Mouse (Mus musculus): ENCODE measurements around the gene Zfp593.

Gene Zfp593

DNA sequence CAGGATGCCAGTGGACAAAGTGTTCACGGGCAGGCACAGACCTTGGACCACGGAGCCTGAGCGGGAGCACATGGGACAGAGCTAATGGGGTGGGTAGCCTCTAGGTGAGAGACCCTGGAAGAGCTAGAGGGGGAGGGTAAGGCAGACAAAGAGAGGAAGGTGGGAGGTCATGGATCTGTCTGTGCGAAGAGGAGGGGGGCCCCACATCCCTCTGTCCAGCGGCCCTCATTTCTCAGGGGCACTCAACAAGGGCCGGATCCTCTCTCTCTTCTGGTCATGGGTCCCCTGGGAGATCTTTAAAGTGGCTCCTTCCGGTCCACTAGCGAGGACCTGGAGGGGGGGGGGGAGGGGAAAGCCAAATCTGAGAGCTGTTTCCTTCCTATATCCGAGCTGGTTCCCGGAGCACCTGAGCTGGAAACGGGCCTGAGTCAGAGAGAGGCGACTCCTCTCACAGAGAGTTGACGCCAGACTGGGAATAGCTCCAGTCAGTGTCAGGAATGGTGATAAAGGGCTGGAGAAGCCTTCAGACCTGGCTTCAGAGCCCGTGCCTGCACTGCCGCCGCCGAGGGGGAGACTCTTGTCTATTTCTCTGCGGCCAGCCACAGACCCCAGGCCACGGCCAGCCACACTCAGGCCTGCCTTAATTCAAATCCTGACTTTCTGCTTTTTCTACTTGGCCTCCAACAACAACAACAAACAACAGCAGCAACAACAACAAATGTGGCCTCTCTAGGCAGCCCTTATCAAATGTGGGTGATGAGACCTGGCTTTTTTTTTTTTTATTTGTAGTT lies 11.2 kb upstream of the Zfp593 start:
- DNase-seq (ENCODE audit: low read depth, low spot score), result no peak

DNA sequence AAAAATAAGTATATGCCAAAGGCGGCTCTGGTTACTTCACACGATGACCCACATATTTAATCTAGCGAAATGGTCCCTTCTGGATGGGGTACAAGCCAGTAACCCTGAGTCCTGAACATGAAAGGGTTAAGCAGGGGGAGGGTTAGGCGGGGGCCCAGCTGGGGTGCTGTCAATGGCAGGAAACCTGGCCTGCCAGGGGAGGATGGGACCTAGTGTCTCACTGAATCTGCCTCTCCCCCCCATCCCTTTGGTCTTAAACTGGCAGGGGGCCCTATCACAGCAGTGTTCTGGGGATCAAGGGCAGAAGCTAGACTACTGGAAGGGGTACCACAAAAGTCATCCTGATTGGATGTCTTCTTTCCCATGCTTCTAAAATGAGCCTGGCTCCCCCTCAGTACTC lies 10.5 kb upstream of the Zfp593 start:
- DNase-seq (ENCODE audit: low read depth, low spot score), result no peak

DNA sequence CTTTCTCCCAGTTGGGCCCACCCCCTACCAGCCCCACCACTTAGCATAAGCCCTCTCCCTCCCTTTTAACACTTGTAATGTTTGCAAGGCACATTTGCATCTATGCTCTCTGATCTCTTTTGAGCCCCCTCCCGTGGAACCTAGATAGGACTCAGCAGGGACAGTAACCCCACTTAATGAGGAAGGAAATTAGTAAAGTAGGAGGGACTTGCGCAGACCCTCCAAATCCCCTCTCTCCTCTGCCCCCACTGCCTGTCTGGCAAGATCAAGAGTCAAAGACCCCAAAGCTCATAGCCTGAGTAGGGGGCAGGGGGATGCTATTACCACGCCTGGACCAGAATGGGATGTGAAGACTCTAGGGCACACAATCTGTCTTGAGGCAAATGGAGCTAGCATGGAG lies 9.4 kb upstream of the Zfp593 start:
- DNase-seq (ENCODE audit: low read depth, low spot score), result no peak

DNA sequence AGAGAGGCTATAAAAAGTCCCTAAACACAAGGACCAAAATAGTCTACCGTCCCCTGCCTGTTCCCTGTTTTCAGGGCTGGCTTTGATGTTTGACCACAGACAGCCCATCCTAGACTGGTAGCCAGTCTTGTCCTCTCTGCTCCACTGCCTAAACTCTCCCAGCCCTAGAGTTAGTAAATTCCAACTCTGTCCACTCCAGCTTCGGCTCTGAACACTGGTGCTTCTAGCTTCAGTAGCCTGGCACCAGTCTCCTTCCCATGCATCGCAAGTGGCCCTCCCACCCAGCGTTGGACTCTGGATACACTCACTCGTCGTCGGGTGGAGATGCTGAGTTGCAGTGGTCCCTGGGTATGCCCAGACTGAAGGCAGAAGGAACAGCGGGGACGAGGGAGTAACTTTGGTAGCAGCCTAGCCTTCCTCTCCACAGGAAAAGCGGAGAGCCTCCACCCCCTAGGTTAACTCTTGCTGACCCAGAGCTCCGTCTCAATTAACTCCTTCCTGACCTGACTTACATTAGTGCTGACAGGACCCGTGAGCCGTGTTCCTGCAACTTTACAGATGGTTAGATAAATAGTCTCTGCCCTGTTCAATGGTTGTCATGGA lies 8.4 kb upstream of the Zfp593 start, which contains the start of gene Grrp1:
Gene Grrp1 (minus strand): TSS at position 385 of the 603 bp plus-strand sequence.
- no peak for DNase-seq (ENCODE audit: low read depth, low spot score)

DNA sequence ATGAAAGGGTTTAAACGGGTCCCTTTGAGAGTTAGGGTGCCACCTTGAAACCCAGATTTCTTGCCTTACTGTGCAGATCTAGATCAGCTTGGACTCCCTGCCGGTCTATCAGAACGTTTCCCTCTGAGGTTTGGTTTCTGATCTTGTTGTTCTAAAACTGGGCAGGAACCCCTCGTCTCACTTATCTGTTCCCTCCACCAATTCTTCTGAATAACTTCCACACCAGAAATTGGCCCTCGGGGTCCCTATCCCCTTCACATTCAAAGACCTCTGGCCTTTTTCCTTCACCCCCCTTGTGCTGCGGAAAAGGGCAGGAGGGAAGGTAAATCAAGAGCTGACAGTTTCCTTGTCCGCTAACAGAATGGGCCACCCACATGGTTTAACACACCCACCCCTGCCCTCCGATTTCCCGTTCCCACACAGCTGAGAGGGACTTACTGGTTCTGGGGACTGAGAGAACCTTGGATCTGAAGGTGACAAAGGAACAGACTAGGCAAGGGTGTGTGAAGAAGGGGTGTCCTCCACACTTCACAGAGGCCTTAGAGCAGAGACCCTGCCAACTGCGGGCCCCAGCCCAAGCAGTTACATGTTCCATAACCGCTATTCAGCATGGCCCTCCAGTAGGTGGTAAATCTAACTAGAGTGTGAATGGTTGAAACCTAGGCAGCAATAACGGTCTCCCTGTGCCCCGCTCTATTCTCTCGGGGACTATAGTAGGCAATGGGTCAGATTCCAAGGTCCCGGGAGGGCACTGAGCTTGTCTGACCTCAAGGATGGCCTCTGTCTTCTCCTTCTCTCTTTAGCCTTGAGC lies 7.7 kb upstream of the Zfp593 start:
- no peak for DNase-seq (ENCODE audit: low read depth, low spot score)

DNA sequence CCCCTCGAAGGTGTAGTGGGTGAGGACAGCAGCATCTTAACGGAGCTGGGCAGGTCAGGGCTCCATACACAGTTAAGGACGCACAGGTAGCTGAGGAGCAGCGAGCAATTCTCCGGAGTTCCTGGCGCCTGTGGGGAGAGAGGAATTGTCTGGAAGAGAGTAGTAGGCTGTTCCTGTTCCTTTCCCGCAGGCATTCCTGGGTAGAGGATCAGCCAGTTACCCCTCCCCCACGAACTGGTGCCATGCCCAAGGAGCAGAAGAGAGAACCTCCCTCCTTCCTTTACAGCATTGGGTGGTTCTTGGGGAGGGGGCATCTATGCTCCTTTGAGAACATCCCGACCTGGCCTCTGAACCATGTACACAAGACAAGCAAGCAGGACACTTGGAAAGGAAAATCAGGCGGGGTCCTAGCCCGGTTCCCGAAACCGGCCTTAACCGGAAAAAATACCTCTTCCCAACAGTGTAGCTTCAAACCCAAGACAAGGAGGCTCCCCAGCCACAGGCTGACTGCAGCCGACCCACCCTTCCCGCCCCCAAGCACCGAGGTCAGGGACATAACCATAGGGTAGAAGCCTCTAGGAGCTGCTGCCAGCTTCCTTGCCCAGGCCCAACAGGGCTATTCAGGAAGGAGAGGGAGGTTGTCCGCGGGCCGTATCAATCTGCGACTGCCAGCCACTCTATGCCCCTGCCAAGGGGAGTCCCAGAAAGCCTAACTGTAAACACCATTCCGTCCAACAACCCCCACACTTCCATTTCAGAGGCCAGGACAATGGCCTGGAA lies 6.9 kb upstream of the Zfp593 start:
- DNase-seq (ENCODE audit: low read depth, low spot score), result no peak

DNA sequence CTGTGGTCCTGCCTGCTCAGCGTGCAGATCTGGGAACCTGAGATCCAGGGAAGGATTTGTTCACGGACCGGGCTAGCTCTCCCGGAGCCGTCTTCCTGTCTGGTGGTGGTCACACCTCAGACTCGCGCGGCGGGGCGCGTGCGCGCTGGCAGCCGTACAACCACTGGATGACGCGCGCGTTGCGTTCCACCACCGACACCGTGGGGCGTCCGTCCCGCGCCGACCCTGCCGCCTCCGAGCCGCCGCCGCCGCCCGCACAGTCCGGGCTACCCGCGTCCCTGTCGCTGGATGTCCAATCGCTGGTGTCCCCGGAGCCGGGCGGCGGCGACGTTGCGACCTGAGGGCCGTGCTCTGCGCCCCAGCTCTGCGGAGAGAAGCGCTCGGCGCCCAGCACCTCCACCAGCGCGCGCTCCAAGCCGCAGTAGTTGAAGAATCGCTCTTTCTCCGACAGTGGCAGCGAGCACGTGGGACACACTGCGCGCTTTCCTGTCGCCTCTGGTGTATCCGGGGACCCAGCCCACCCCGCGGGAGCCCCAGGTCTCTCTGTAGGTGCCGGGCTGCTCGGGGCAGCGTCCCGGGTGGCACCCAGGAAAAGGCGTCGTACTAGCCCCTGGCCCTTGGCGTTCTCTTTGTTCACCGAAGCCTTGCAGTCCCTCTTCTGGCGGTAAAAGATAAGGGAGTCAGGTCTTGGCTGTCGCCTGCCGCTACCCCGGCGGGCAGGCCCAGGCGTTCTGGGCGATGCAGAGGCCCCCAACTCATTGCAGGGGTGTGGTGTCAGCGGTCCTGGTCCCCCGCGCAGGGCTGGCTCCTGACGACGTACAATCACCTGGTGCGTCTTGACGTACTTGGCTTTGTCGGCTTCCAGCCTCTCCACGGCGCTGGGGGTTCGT lies 6.1 kb upstream of the Zfp593 start:
- DNase-seq (ENCODE audit: low read depth, low spot score), result peak; percentile 64

DNA sequence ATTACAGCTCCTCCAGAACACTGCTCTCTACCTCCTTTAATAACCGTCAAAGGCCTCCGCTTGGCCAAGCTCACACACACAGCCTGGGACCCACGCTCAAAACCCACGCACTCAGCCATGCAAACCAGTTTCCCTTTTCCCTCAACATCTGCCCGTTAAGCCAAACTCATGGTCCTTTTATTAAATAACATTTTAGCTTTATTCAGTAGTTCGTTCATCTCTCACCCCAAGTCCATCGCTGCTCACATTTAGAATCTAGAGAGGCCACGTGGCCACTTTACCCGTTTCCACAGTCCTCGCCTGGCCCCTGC lies 5.5 kb upstream of the Zfp593 start:
- DNase-seq (ENCODE audit: low read depth, low spot score), result peak; percentile 25

DNA sequence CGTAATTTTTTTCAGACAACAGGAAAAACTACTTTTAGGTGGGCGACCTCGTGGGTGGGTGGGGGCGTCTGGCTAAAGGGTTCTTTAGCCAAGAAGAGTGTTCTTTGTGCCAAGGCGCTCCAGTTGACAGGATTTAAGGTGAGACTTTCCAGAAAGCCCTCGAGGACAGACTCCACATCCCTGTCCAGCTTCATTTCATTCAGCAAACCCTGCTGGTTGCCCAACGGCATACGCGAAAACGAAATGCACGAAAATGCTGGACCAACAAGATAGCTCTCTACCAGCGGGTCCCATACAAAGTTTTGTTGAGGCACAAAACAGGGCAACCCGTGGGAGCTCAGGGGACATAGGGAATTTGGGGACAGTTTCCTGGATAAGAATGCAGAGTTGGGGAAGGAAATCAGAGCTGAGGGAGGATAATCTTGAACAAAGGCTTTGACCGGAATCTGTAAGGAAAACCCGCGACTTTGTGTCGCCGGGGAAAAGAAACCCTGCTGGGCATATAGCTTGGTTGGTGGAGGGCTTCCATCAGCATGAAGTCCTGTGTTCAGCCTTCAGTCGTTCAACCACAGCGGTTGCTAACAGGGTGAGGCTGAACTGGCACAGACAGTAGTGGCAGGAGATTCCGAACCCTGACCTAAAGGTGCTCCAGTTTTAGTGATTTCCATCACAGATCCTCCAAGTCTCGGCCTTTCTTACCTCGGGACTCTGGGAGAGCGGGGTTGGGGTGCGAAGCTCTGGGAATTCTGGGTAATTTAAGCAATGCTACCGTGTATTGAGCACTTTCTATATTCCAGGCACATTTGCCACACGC lies 4.9 kb upstream of the Zfp593 start:
- DNase-seq (ENCODE audit: low read depth, low spot score), result no peak

DNA sequence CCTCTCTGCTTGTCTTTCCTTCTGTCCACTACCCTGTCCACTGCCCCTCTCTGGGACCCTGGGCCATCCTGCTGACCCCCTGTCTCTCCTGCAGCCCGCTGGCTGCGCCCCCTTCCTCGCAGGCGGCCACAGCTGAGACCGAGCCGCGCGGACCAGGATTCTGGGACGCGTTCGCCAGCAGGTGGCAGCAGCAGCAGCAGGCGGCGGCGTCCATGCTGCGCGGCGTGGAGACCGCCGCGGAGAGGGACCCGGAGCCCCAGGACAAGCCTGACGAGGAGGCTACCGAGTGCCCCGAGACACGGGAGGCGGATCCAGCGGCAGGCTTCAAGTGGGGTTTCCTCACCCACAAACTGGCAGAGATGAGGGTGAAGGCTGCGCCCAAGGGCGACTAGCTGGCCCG lies 4.3 kb upstream of the Zfp593 start:
- peak; percentile 62 for DNase-seq (ENCODE audit: low read depth, low spot score)

DNA sequence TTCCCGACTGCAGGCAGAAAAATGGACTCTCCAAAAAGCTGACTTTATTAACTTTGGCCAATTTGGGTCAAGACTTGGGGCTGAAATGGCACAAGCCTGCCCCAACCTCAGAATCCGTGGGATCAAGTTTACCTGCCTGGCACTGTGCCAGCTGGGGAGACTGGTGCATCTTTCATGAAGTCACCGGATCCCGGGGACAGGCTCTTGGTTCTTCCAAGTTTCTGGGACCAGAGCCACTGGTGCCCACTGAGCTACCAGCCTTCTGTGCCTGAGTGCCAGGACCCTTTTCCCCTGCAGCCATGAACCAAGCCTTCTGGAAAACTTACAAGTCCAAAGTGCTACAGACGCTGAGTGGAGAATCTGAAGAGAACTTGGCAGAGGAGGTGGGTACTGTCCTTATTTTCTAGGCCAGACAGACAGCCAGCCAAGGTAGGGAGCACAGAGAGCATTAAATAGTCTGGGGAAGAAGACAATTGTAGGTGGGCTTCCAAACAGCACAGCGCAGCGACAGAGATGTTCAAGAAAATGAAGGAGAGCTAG lies 1.4 kb upstream of the Zfp593 start, which contains the start of gene Gm30191:
Gene Gm30191 (plus strand): TSS at position 217 of the 540 bp plus-strand sequence.
- DNase-seq (ENCODE audit: low read depth, low spot score), result no peak

DNA sequence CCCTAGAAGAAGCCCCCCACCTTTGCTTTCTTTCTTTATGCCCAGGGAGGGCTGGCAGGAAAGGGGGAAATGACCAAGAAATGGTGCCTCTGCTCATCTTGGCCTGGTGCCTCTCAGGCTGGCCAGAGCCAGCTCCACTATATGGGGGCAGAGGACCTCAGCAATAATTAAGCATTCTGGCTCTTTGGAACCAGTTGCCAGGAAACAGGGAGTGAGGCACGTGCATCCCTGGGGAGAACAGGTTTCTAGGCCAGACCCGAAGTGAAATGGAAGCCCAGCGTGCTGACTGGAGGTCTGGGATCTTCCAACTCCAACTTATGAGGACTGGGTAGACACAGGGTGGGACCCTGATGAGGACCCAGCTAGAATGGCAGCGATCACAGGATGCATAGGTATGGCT lies 864 bp upstream of the Zfp593 start:
- no peak for DNase-seq (ENCODE audit: low read depth, low spot score)

DNA sequence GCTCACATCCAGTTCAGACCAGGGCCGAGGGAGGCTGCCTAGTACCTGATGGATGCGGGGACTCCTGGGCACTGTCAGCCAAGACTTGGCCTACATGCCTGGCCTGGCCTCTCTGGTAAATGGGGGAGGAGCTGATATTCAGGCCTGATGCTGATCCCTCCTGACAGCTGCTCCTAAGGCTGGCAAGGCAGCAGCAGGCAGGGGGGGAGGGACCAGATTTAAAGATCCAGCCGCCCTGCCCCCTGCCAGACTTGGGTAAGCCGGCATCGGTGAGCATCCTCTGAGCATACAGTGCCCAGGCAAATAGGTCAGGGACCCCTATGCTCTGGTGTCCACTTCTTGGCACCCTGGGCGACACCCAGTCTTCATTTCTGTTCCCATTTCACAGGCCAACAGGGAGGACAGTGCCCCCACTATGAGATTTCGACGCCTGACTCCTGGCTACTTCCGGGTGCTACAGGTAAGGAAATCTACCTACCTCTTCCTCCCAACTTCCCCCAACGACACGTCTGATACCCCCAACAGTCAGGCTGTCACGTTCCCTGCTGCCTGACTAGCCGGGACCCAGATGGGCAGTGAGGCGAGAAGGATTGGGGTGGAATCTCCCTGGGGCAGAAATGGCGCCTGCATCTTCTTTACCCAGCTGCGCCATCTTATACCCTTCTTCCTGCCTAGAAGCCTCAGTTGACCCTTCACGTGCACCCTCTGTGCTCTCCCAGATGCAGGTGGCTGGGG lies 1.7 kb downstream of the Zfp593 start, which contains the start of gene E130218I03Rik:
Gene E130218I03Rik (plus strand): TSS at position 147 of the 735 bp plus-strand sequence.
- DNase-seq (ENCODE audit: low read depth, low spot score), result no peak

DNA sequence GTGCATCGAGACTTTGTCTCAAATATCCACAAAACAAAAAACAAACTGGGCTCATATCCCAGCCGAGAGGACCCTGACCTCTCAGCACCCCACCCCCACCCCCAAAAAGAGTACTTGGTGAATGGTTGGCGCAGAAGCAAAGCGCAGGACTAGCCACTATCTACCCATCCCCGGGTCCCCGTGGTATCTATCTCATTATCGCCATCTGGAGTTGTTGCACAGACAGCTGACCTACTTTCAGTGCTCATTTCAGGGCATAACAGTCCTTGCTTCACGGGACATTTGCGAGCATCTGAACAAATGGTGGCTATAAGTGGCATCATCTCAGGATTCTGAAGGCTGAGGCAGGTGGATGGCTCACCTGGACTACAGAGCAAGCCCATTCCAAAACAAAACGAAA lies 6.7 kb downstream of the Zfp593 start:
- peak; percentile 35 for DNase-seq (ENCODE audit: low read depth, low spot score)

DNA sequence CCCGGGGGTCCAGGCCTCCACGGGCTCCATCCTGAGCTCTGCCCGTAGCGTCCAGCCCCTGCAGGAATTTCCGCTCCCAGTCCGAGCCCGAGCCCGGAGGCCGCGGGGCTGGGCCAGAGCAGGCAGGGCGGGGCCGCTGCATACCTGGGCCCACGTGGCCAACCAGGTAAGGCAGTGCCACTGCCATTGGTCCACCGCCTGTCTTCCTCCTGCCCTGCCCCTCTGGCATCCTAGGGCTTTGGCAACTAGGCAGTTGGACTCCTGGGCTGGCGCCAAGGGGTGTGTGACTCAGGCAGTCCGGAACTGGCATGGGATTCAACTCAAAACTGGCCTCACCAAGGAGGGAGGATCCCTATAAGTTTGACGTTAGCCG lies 7.1 kb downstream of the Zfp593 start, which contains the start of gene Cnksr1:
Gene Cnksr1 (minus strand): TSS at position 121 of the 373 bp plus-strand sequence.
- DNase-seq (ENCODE audit: low read depth, low spot score), result peak; percentile 63

DNA sequence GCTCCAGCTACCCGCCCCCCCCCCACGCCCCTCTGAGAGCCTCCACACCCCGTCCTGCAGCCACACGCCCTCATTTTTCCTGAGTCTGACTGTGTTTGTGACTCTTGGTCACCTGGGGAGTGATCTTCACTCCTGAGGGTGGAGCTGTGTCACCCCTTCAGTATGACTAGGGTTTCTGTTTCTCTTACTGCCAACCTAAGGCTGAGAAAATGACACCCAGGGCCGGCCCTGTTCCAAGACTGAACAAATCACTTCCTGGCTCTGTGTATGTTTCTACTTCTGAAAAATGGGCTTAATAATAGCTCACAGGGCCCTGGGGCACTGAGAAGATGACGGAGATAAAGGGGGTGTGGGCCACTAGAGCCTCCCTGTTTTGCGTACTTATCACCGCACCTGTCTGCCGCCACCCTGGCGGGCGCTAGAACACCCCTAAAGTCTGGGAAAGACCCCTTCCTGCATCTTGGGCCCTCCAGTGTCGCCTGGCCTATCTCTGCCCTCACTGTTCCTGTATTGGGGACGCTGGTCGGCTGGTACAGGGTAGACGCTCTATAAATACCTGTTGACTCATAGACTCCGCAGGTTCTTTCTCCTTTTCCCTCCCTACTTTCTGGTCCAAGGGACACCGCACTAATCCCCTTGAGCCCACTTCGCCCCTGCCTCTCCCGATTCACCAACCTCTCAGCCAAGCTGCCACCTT lies 7.7 kb downstream of the Zfp593 start:
- DNase-seq (ENCODE audit: low read depth, low spot score), result no peak

DNA sequence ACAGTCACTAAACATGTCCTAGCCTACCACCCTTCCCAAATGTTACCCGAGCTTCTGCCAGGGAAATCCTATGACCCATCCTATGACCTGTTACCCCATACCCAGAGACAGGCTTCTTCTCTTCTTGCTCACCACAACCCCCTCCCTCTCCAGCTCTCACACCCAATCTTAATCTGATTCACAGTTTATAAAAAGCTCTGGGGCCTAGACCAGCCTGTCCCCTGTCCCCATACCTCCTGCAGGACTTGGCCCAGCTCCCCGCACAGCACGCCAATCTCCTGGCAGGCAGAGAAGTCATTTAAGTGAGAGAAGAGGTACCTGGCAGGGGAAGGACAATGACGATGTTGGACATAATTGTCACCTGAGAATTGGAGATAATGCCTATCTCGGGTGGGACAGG lies 10.5 kb downstream of the Zfp593 start:
- no peak for DNase-seq (ENCODE audit: low read depth, low spot score)

DNA sequence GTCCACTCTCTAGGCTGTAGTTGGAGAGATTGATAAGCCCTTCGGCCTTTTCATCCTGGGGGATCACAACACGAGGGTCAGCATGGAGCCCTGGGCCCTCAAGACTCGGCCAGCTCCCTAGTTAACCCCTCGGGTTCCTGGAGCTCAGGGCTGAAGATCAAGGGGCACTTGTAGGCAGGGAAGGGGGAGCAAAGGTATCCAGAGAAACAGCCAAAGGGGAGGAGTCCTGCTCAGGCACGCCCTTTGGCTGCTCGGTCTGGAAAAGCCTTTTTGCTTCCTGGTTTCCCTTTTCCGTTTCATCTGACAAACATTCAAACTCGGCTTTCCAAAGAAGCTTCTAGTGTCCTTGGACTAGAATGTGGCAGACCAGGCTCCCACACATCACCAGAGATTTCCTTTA lies 15.0 kb downstream of the Zfp593 start:
- no peak for DNase-seq (ENCODE audit: low read depth, low spot score)

All from brain, adult 2 months (tissue).